Mouse (Mus musculus) monocyte, adult 59 days (primary cell): Measurements from ENCODE around the gene A530064D06Rik. TPM values are rescaled to one million over a fixed set of nuclear protein-coding genes. Genes with fewer than 3 reads are reported as not detected.

ENCODE experiments used
- total RNA-seq, 2 experiments: library from RNA; stranded (reverse); gene quantifications; one replicate each; pipeline ENCODE4 v1.2.4; 2023

The A530064D06Rik gene
- total RNA-seq: 10 to 100 TPM; 28.2 to 34.5 TPM

GRCm38 (mm10) chr17:48167103-48167502 is at the start of gene A530064D06Rik:
TSS of gene A530064D06Rik (minus strand) at chr17:48167275.

GRCm38 (mm10) chr17:48146120-48146519 is 21.0 kb downstream of the A530064D06Rik start, which contains the start of gene 9830107B12Rik:
TSS of gene 9830107B12Rik (minus strand) at chr17:48146268.

Other genes with a start within 250 kb of the A530064D06Rik start
- gene Foxp4, start 242.6 kb downstream of the A530064D06Rik start, total RNA-seq: 10 to 100 TPM; 18.3 to 26.2 TPM
- gene 1700122O11Rik, start 129.0 kb downstream of the A530064D06Rik start, total RNA-seq: not detected
- not detected for gene 1700067P10Rik, start 78.0 kb downstream of the A530064D06Rik start, total RNA-seq
- 10 to 100 TPM; 16.6 to 21.2 TPM for gene 9830107B12Rik, start 21.0 kb downstream of the A530064D06Rik start, total RNA-seq
- gene Trem1, start 65.5 kb upstream of the A530064D06Rik start, total RNA-seq: 100 to 1,000 TPM; 130 to 138 TPM
- 100 to 1,000 TPM; 138 to 143 TPM for gene Trem3, start 80.5 kb upstream of the A530064D06Rik start, total RNA-seq
- gene Treml4, start 97.0 kb upstream of the A530064D06Rik start, total RNA-seq: 100 to 1,000 TPM; 470 to 487 TPM
- gene Treml2, start 132.2 kb upstream of the A530064D06Rik start, total RNA-seq: 1 to 10 TPM; 6.4 to 8.9 TPM
- gene B430306N03Rik, start 148.9 kb upstream of the A530064D06Rik start, total RNA-seq: 10 to 100 TPM; 30.5 to 42.2 TPM
- 10 to 100 TPM; 31.5 to 31.9 TPM for gene Trem2, start 179.1 kb upstream of the A530064D06Rik start, total RNA-seq
- 1 to 10 TPM; 1.6 to 3.2 TPM for gene Treml1, start 192.6 kb upstream of the A530064D06Rik start, total RNA-seq
- gene Nfya, start 242.6 kb upstream of the A530064D06Rik start, total RNA-seq: 100 to 1,000 TPM; 106 to 110 TPM
- 10 to 100 TPM; 18.1 to 23.8 TPM for gene Oard1, start 242.7 kb upstream of the A530064D06Rik start, total RNA-seq